Mouse (Mus musculus) limb, embryonic 14.5 days (tissue): Measurements from ENCODE around the gene Gm6685. TPM values are rescaled to one million over a fixed set of nuclear protein-coding genes. Genes with fewer than 3 reads are reported as not detected.

ENCODE experiments used
- ATAC-seq: fragments of 200-750 bp; cut with Nextera tagmentation; 2 replicates; pipeline ENCODE4 v1.8.0; 2017; ENCODE audit warnings: low read depth, moderate number of reproducible peaks, moderate TSS enrichment; ENCODE audit not compliant: low FRiP score
- DNase-seq: peaks from one replicate; pipeline ENCODE4 v3.0.0-alpha.2; 2015; ENCODE audit warnings: low spot score
- H3K27ac ChIP-seq: fragments of 300-500 bp; sonication (generic); replicated peaks from 2 replicates; pipeline ENCODE4 v1.5.1; 2014; ENCODE audit warnings: low read depth, mild to moderate bottlenecking, low read length, moderate library complexity, mixed read lengths
- H3K27me3 ChIP-seq: fragments of 300-500 bp; sonication (generic); 2 replicates; pipeline ENCODE4 v1.6.1; 2014; ENCODE audit warnings: low read length, mixed read lengths; ENCODE audit not compliant: control insufficient read depth, insufficient read depth
- H3K36me3 ChIP-seq: fragments of 300-500 bp; sonication (generic); 2 replicates; pipeline ENCODE4 v1.6.1; 2014; ENCODE audit warnings: mild to moderate bottlenecking, low read length, moderate library complexity, mixed read lengths; ENCODE audit not compliant: control insufficient read depth, insufficient read depth
- H3K4me1 ChIP-seq: fragments of 300-500 bp; sonication (generic); 2 replicates; pipeline ENCODE4 v1.6.1; 2014; ENCODE audit warnings: antibody characterized with exemption, low read length, mixed read lengths; ENCODE audit not compliant: control insufficient read depth, insufficient read depth
- H3K4me2 ChIP-seq: fragments of 300-500 bp; sonication (generic); replicated peaks from 2 replicates; pipeline ENCODE4 v1.6.1; 2014; ENCODE audit warnings: low read depth, mild to moderate bottlenecking, low read length, moderate library complexity; ENCODE audit not compliant: severe bottlenecking
- H3K4me3 ChIP-seq: fragments of 300-500 bp; sonication (generic); replicated peaks from 2 replicates; pipeline ENCODE4 v1.5.1; 2014; ENCODE audit warnings: low read length
- H3K9ac ChIP-seq: fragments of 300-500 bp; sonication (generic); 2 replicates; pipeline ENCODE4 v1.6.1; 2014; ENCODE audit warnings: mild to moderate bottlenecking, low read depth, low read length, moderate library complexity; ENCODE audit not compliant: severe bottlenecking
- H3K9me3 ChIP-seq: fragments of 300-500 bp; sonication (generic); 2 replicates; pipeline ENCODE4 v1.6.1; 2016; ENCODE audit warnings: low read length; ENCODE audit not compliant: control insufficient read depth
- POLR2A ChIP-seq: fragments of 200-500 bp; IDR thresholded peaks from 2 replicates; pipeline ENCODE4 v1.8.0; 2012; ENCODE audit warnings: inconsistent platforms, mild to moderate bottlenecking, moderate library complexity, borderline replicate concordance; ENCODE audit not compliant: insufficient read depth, insufficient read length; ENCODE audit errors: extremely low read depth
- WGBS: fragments of 180-500 bp; shearing (Covaris S2); extraction: QIAGEN DNeasy Blood & Tissue Kit; methylation state at CpG from one replicate; pipeline ENCODE4 v1.1.7; 2014; 5-methylcytosine and 5-hydroxymethylcytosine counted together
- polyA plus RNA-seq, 2 experiments: library from polyadenylated mRNA; depleted of rRNA in 1 of 2; stranded (reverse) in 1 of 2; unstranded in 1 of 2; fragments of >200 nt; fragmentation: Nextera tagmentation in 1 of 2; extraction: Ambion mirVana in 1 of 2; gene quantifications; 2 replicates each; pipeline versions ENCODE4 v1.2.1 to v1.2.3; 2012 to 2014

Gene Gm6685
- polyA plus RNA-seq, 2 experiments, result not detected

- H3K9me3 ChIP-seq, result no peaks in the 10 kb centered on the region
- H3K27ac ChIP-seq, result peak overlapping the region; percentile 44
- H3K27me3 ChIP-seq, result no peaks in the 10 kb centered on the region
- 7% methylated on average over 26 of the region's 26 CpGs for whole genome bisulfite sequencing
- H3K9ac ChIP-seq, result peak overlapping the region; percentile 56
- H3K36me3 ChIP-seq, result no peaks in the 10 kb centered on the region
- DNase-seq (peak; percentile 83), ATAC-seq (peak; percentile 89)
- peaks cover 4% of the 10 kb centered on the region for H3K4me1 ChIP-seq
- TF ChIP-seq POLR2A, result 0 out of 2 replicates have a peak, but pooled peaks have one; percentile 36
- H3K4me3 ChIP-seq, result peak overlapping the region; percentile 35
- H3K4me2 ChIP-seq, result peak overlapping the region; percentile 48
Measured at GRCm38 (mm10) chr11:28365209-28365928, 25.7 kb upstream of the Gm6685 start.

- 80% methylated on average over 2 of the region's 2 CpGs for WGBS
- no peak for ATAC-seq
Measured at GRCm38 (mm10) chr11:28343465-28343864, 3.8 kb upstream of the Gm6685 start.

GRCm38 (mm10) chr11:28341887-28342286 lies 2.2 kb upstream of the Gm6685 start:
- no peak overlapping the region for H3K4me2 ChIP-seq
- 71% methylated on average over 5 of the region's 5 CpGs for WGBS
- no peaks in the 10 kb centered on the region for H3K4me1 ChIP-seq
- no peak for TF ChIP-seq POLR2A
- no peaks in the 10 kb centered on the region for H3K27me3 ChIP-seq
- ATAC-seq (no peak), DNase-seq (no peak)
- no peak overlapping the region for H3K9ac ChIP-seq
- no peaks in the 10 kb centered on the region for H3K9me3 ChIP-seq
- H3K27ac ChIP-seq, result no peak overlapping the region
- no peaks in the 10 kb centered on the region for H3K36me3 ChIP-seq
- H3K4me3 ChIP-seq, result no peak overlapping the region

More at GRCm38 (mm10) chr11:28343465-28343864, 3.8 kb upstream of the Gm6685 start:
- Histone ChIP-seq H3K4me1 (no peaks in the 10 kb centered on the region), H3K27me3 (no peaks in the 10 kb centered on the region), H3K4me3 (no peak overlapping the region), H3K4me2 (no peak overlapping the region), H3K9me3 (no peaks in the 10 kb centered on the region), H3K36me3 (no peaks in the 10 kb centered on the region), H3K9ac (no peak overlapping the region), H3K27ac (no peak overlapping the region)
- DNase-seq, result no peak
- no peak for TF ChIP-seq POLR2A

GRCm38 (mm10) chr11:28327878-28328277 lies 11.8 kb downstream of the Gm6685 start:
- H3K27ac ChIP-seq, result no peak overlapping the region
- DNase-seq (no peak), ATAC-seq (no peak)
- TF ChIP-seq POLR2A, result no peak
- peaks cover 3% of the 10 kb centered on the region; the same call in 1 of the 2 replicates for H3K9me3 ChIP-seq
- no peaks in the 10 kb centered on the region for H3K4me1 ChIP-seq
- H3K27me3 ChIP-seq, result no peaks in the 10 kb centered on the region
- H3K36me3 ChIP-seq, result no peaks in the 10 kb centered on the region
- WGBS, result 56% methylated on average over 1 of the region's 1 CpGs
- H3K9ac ChIP-seq, result no peak overlapping the region
- no peak overlapping the region for H3K4me2 ChIP-seq
- H3K4me3 ChIP-seq, result no peak overlapping the region

GRCm38 (mm10) chr11:28313396-28313795 lies 26.3 kb downstream of the Gm6685 start:
- Histone ChIP-seq H3K9me3 (no peaks in the 10 kb centered on the region), H3K9ac (no peak overlapping the region), H3K27me3 (no peaks in the 10 kb centered on the region), H3K4me2 (no peak overlapping the region), H3K36me3 (no peaks in the 10 kb centered on the region), H3K27ac (no peak overlapping the region), H3K4me3 (no peak overlapping the region), H3K4me1 (no peaks in the 10 kb centered on the region)
- 65% methylated on average over 1 of the region's 1 CpGs for WGBS
- DNase-seq (no peak), ATAC-seq (no peak)
- TF ChIP-seq POLR2A, result no peak
